Mouse (Mus musculus) kidney, adult 8-10 months (tissue): ENCODE measurements around the gene Acacb.

Experiments used
- DNase-seq, 2 experiments: peaks; one replicate each; pipeline ENCODE4 v3.0.0; 2022

Acacb gene

GRCm38 (mm10) chr5:114146028-114146888 is at the start of gene Acacb:
Gene Acacb (plus strand): TSS chr5:114146535.
- peak; percentile 54 for DNase-seq

GRCm38 (mm10) chr5:114099709-114100389 is 46.5 kb upstream of the Acacb start:
- peak; percentile 85 to 93 for DNase-seq

GRCm38 (mm10) chr5:114100390-114101099 is 45.8 kb upstream of the Acacb start:
- peak in 1 of 2 experiments; percentile 15 for DNase-seq

GRCm38 (mm10) chr5:114101873-114102272 is 44.5 kb upstream of the Acacb start:
- DNase-seq: no peak

GRCm38 (mm10) chr5:114102807-114103206 is 43.5 kb upstream of the Acacb start:
- no peak for DNase-seq

- no peak for DNase-seq
These were observed 39.9 kb upstream of the Acacb start for GRCm38 (mm10) chr5:114106391-114106935.

- DNase-seq: no peak
These were observed 33.0 kb upstream of the Acacb start for GRCm38 (mm10) chr5:114113334-114113733.

GRCm38 (mm10) chr5:114115030-114115429 is 31.3 kb upstream of the Acacb start:
- DNase-seq: no peak

- no peak for DNase-seq
These were observed 29.7 kb upstream of the Acacb start for GRCm38 (mm10) chr5:114116586-114116985.

GRCm38 (mm10) chr5:114119806-114120205 is 26.5 kb upstream of the Acacb start:
- DNase-seq: no peak

GRCm38 (mm10) chr5:114126008-114126407 is 20.3 kb upstream of the Acacb start:
- DNase-seq: no peak

- no peak for DNase-seq
These were observed 19.7 kb upstream of the Acacb start for GRCm38 (mm10) chr5:114126499-114127244.

- DNase-seq: peak; percentile 59 to 78
These were observed 18.7 kb upstream of the Acacb start, which contains the start of gene Alkbh2 for GRCm38 (mm10) chr5:114127374-114128349. Gene Alkbh2 (minus strand): TSS chr5:114128218.

- DNase-seq: no peak
These were observed 16.7 kb upstream of the Acacb start for GRCm38 (mm10) chr5:114129550-114130210.

GRCm38 (mm10) chr5:114130211-114130605 is 16.1 kb upstream of the Acacb start, which contains the start of gene Ung:
Gene Ung (plus strand): TSS chr5:114130386.
- DNase-seq: peak in 1 of 2 experiments; percentile 47

- peak; percentile 89 to 92 for DNase-seq
These were observed 15.4 kb upstream of the Acacb start for GRCm38 (mm10) chr5:114130698-114131520.

- DNase-seq: peak; percentile 71 to 79
These were observed 14.9 kb upstream of the Acacb start for GRCm38 (mm10) chr5:114131521-114131840.

GRCm38 (mm10) chr5:114132841-114133240 is 13.5 kb upstream of the Acacb start:
- DNase-seq: no peak

GRCm38 (mm10) chr5:114134091-114134534 is 12.2 kb upstream of the Acacb start:
- DNase-seq: peak; percentile 46 to 50
